Mouse (Mus musculus): Measurements from ENCODE around the gene Wdr73.

DNA sequence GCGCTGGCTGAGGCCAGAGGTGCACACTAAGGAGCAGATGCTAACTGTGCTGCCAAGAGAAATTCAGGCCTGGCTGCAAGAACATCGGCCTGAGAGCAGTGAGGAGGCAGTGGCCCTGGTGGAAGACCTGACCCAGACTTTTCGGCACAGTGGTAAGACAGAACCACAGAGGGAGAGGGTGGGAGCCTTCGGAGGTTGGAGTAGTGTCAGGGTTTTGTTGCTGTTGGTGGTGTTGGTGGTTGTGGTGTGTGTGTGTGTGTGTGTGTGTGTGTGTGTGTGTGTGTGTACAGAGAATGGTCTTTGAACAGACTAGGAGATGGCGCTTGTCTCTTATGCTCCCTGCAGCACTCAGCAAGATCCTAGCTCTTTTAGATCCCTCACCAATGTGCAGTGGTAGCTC, 37.5 kb downstream of the Wdr73 start:
- TF ChIP-seq POLR2A (IDR thresholded peaks at IDR 0.05; ENCODE audit: insufficient read depth, low read depth, low read length) (no peak), CTCF (IDR thresholded peaks at IDR 0.05) (no peak)
